Mouse (Mus musculus) G1E (cell line): Measurements from ENCODE around the gene Rps23.

ENCODE experiments used
- CTCF ChIP-seq: IDR thresholded peaks from 2 replicates; pipeline ENCODE4 v1.5.1; 2012; ENCODE audit warnings: low read depth, low read length, inconsistent platforms, mixed read lengths
- GATA1 ChIP-seq: IDR thresholded peaks from 2 replicates; pipeline ENCODE4 v1.6.1; 2012; ENCODE audit warnings: borderline replicate concordance, low read length, inconsistent platforms, mixed read lengths
- TAL1 ChIP-seq: conservative IDR thresholded peaks from 2 replicates; pipeline ENCODE4 v1.6.1; 2012; ENCODE audit warnings: low read depth, low read length, inconsistent platforms, mixed read lengths

GRCm38 (mm10) chr13:90973409-90973808, 50.7 kb downstream of the Rps23 start:
- no peak for TF ChIP-seq CTCF
- no peak for TF ChIP-seq GATA1
- no peak for TF ChIP-seq TAL1
